Mouse (Mus musculus): Measurements from ENCODE around the gene Rsg1.

Rsg1 gene

DNA sequence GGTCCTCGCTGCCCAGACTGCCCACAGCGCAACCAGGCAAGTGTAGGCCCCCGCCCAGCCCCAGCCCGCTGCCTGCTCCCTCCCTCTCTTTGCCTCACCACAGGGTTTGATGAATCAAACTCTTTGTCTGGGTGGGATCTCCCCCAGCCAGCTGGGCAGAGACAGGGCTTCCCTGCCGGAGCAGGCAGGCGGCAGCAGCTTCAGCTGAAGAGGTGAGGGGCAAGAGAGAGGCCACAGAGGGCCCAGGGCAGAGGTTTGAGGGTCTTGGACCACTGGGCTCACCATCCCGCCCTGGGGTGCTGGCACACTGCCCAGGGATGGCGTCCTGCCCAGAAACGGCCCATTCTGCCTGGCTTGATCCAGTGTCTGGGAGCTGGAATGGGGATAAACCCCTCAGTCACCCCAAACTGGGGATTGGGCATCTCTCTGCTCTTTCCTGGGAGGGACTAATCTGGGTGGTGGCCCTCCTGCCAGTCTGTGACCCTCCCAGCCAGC lies 31.2 kb downstream of the Rsg1 start:
- ATAC-seq (ENCODE audit: insufficient number of reproducible peaks, low FRiP score, low TSS enrichment) = no peak

DNA sequence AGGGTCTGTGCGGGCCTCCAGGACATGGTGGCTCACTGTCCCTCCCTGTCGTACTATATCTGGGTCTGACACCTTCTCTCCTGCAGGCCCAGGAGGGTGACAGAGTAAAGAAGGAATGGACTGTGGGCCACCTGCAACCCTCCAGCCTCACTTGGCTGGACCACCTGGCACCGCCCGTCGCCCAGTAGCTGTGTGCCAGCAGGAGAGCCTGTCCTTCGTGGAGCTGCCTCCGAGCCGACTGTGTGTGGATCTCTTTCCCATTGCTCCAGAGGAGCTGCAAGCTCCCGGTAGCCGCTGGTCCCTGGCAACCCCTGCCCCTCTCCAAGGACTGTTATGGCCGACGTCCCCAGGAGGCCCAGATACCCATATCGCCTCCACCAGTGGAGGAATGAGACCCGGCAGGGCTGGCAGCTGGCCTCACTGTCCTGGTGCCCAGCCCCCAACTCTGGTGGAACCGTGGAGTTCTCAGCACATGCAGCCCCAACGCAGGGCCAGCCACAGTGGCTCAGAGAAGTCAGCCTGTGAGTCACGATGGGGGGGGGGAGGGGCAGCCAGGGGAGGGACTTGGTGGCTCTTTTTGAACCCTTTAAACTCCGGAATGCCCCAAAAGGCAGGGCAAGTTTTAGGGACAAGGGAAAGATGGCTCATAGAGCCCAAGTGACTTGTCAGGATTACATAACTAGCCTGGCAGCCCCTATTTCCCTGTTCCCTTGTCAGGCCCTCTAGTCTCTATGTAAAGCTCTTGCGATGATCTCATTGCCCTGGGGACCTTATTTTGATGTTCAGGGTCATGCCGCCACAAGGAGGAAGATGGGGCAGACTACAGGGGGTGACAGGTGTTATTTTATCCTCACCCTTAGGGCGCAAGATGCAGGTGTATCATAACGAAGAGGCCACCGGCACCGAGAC lies 32.6 kb downstream of the Rsg1 start:
- no peak for ATAC-seq (ENCODE audit: insufficient number of reproducible peaks, low FRiP score, low TSS enrichment)

DNA sequence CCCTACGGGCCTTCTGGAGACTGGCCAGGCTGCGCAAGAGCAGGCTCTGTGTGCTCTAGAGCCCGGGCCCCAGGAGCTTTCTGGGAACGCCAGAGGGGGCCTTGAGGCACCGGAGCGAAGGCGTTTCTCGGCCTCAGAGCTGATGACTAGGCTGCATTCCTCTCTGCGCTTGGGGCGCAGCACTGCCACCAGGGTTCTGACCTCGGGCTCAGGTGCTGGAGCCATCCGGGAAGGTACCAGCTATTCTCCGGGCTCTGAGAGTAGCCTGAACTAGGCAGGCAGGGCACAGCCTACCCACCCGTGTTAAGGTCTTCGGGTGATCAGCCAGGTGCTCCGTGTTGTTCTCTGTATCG lies 33.2 kb downstream of the Rsg1 start:
- no peak for ATAC-seq (ENCODE audit: insufficient number of reproducible peaks, low FRiP score, low TSS enrichment)

DNA sequence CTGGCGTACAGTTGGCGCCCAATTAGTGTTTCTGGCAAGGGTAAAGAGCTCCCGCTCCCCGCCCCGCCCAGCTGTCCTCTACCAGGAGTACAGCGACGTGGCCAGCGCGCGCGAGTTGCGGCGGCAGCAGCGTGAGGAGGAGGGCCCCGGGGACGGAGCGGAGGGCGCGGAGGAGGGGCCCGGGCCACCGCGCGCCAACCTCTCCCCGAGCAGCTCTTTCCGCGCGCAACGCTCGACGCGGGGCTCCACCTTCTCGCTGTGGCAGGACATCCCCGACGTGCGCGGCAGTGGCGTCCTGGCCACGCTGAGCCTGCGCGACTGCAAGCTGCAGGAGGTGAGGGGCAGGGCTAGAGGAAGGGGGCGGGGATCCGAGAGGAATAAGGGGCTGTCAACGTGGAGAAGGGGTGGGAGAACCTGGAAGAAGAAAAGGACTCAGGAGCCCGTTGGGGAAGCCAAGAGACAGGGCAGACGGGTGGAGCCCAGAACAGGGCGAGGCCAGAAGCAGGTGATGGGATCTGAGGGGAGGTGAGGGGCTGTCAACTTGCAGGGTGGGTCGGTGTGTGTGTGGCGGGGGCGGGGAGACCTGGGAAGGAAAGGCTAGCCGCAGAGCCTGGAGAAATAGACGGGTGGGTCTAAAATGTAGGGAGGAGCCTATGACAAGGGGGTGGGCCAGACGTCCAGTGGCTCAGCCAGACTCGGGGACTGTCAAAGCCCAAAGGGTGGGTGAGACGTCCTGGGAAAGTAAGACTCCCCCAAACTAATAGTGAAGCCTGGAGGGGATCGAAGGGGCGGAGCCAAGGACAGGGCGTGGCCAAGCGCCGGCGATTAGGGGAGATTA lies 34.2 kb downstream of the Rsg1 start:
- ATAC-seq (ENCODE audit: insufficient number of reproducible peaks, low FRiP score, low TSS enrichment) = no peak

DNA sequence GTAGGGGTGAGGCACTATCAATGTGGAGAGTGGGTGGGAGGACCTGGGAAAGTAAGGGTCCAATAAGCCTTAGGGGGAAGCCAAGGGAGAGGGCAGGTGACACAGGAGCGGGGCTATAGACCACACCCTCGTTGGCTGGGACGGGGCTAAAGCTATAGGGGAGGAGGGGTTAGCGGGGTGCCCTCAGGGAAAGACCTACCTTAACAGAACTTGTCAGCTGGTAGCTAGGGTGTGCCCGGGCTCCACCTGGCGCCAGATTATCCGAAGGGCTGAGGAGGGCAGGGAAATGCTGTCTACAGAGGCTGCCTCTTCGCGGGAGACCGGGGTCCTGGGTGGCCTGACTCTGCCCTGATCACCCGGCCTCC lies 34.8 kb downstream of the Rsg1 start:
- ATAC-seq (ENCODE audit: insufficient number of reproducible peaks, low FRiP score, low TSS enrichment) = no peak

DNA sequence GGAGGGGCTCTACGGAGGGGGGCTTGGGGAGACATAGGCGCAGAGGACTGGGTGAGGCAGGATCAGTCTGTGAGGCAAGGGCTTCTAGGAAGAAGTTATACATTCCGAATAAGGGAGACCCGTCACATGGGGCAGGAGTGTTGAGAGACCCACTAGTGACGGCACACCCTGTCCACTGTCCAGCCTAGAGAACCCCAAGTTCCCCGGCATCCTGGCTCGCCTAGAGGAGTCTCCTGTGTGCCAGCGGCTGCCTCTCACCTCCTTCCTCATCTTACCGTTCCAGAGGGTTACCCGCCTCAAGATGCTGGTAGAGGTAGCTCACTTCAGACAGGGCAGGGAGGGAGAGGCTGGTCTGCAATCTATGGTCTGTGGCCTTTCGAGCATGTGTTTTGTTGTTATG lies 35.6 kb downstream of the Rsg1 start:
- ATAC-seq (ENCODE audit: insufficient number of reproducible peaks, low FRiP score, low TSS enrichment) = no peak

DNA sequence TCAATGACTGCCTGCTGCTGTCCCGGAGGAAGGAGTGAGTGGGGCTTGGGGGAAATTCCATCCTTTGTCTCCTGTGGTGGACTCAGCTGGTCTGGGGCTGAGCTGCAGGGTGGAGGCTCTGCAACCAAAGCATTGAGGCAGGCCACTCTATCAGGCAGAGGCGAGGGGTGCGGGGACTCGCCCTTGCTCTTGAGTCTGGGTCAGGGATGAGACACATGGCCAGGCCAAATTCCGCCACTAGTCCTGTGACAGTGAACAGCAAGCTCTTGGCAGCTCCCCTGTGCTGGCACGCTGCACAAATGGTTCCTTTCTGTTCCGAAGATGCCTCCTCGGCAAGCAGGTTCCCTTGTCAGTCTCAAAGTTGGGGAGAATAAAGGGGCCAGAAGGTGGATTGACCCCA lies 37.3 kb downstream of the Rsg1 start:
- no peak for ATAC-seq (ENCODE audit: insufficient number of reproducible peaks, low FRiP score, low TSS enrichment)

DNA sequence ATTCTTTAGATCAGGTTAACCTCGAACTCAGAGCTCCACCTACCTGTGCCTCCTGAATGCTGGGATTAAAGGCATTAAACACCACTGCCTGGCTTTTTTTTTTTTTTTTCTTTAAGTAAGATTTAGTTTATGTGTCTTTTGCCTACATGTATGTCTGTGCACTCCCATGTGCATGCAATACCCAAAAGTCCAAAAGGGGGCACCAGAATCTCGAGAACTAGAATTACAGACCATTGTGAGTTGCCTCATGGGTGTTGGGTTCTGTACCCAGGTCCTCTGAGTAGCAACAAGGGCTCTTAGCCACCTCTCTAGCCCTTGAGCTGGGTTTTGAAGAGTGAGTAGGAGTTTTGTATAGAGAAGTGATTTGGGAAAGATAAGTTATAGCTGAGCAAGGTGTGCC lies 38.9 kb downstream of the Rsg1 start:
- no peak for ATAC-seq (ENCODE audit: insufficient number of reproducible peaks, low FRiP score, low TSS enrichment)

DNA sequence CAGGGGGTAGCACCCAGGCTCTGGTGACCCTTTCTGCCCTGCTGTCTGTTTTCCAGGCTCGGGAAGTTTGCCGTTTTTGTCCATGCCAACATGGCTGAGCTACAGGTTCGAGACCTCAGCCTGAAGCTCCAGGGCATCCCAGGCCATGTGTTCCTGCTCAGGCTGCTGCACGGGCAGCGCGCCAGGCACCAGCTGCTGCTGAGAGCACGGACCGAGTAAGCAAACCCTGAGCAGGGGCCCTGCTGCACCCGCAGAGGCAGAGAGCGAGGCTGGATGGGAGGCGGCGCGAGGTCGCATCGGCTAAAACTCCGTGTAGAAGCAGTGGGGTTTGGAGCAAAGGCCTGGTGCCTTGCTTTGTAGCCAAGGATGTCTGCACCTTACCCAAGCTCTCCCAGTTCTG lies 40.5 kb downstream of the Rsg1 start:
- no peak for ATAC-seq (ENCODE audit: insufficient number of reproducible peaks, low FRiP score, low TSS enrichment)

DNA sequence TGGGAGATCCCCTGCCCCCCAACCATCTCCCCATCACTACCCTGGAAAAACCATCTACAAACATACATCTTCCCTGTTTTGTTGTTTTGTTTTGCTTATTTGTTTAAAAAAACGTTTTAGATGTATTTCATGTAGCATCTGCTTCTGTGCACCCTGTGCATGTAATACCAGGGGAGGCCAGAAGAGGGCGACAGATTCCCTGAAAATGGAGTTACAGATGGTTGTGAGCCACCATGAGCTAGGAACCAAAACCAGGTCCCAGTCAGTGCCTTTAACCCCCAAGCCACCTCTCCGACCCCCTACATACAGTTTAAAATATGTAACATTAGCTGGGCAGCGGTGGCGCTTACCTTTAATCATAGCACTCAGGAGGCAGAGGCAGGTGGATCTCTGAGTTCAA lies 43.7 kb downstream of the Rsg1 start:
- no peak for ATAC-seq (ENCODE audit: insufficient number of reproducible peaks, low FRiP score, low TSS enrichment)

DNA sequence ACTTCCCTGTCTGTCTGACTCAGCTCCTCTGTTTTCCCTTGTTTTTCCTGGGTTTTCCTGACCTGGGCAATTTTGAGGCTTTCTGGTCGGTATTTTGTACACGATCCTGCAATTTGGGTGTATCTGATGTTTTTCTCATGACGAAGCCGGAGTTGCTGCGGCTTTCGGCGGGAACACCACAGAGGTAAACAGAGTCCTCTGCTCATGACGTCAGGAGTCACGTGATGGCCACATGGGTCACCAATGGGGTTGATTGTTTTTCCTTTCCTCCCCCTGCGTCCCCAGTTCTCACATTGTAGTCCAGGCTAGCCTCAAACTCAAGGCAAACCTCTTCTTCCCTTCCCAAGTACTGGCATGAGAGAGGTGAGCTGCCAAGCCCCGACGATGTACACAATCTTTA lies 45.7 kb downstream of the Rsg1 start:
- ATAC-seq (ENCODE audit: insufficient number of reproducible peaks, low FRiP score, low TSS enrichment) = no peak

DNA sequence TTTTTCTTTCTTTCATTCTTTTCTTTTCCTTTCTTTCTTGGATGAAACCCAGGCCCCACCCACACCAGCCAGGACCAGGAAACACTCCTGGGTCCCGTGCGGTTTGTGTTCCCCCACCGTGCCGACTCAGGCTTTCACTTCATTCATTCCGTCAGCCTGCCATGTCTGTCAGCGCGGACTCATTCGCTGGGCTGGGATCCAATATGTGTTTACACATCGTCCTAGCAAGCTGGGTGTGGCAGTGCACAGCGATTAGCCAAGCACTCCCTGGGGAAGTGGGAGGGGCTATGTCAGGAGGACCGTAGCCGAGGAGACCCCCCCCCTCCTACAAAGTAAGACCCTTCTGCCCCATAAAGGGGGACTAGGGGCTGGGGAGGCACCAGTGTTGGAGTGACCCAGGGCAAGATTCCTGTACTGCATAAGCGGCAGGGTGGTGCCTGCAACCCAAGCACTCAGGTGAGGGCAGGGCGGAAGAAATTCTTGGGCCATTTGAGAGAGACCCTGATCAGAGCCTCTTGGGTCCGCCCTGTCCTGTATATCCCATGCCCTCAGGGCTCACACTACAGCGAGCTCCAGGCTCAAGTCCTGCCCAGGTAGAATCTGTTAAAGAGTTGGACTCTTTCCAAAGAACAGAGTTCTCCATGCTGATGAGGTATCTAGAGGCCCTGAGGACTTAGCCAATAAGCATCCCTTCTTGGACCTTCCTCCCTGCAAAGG lies 46.4 kb downstream of the Rsg1 start:
- ATAC-seq (ENCODE audit: insufficient number of reproducible peaks, low FRiP score, low TSS enrichment) = no peak

DNA sequence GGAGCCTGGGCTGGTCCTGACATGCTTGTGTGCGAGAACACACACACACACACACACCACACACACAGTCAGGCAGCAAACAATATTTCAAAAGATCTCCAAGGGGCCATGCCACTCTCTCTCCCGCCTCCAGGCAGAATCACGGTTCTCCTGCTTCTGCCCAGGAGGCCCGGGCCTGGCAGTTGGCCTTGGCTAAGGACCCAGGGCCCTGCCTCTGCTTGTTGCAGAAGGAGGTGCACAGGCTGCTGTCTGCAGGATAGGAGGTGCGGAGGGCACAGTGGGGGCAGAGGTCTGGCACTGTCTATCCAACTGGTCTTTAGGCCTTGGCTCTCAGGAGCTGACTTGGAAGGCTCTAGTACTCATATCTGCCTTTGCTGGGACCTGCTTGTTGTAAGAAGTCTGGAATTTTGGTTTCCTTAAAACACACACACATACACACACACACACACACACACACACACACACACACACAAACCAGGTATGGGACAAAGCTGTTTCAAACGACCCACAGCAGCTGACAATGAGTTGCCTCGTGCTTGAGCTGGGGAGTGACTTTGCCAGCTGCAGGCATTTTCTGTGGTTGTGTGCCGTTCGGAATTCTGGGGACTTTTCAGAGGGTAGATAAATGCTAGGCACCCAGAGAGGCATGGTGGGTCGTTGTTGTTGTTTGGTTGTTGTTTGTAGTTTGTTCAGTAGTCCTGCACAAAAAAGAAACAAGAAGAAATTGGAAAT lies 49.3 kb downstream of the Rsg1 start:
- ATAC-seq (ENCODE audit: insufficient number of reproducible peaks, low FRiP score, low TSS enrichment) = no peak

DNA sequence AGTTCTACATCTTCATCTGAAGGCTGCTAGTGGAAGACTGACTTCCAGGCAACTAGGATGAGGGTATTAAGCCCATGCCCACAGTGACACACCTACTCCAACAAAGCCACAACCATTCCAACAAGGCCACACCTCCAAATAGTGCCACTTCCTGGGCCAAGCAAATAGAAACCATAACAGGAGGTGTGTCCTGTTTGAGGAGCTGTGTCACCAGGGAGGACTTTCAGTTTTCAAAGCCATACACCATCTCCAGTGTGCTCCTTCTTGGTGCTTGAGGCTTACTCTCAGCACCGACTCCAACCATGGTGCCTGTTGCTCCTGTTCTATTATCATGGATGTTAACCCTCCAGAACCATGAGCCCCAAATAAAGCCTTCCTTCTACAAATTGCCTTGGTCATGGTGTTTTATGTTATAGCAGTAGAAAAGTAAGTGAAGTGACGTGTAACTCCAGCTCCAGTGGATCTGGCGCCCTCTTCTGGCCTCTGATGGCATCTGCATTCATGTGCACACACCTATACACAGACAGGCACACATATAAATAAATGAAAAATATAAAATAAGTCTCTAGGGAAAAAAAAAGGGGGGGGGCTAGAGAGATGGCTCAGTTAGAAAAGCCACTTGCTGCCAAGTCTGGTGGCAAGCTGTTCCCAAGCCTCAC lies 52.4 kb downstream of the Rsg1 start:
- ATAC-seq (ENCODE audit: insufficient number of reproducible peaks, low FRiP score, low TSS enrichment) = no peak

DNA sequence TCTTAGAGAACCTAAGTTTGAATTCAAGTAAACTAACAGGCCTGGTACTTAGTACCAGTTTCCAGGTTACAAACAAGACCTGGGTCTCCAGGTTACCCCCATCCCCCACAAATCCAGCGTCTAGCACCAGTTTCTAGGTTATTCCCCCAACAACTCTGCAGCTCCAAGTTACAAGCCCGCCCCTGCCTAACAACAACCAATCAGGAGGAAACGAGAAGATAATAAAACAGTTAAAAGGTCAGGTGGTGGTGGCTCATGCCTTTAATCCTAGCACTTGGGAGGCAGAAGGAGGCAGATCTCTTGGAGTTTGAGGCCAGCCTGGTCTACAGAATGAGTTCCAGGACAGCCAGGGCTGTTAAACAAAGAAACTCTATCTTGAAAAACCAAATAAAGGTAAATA lies 53.5 kb downstream of the Rsg1 start:
- ATAC-seq (ENCODE audit: insufficient number of reproducible peaks, low FRiP score, low TSS enrichment) = no peak

DNA sequence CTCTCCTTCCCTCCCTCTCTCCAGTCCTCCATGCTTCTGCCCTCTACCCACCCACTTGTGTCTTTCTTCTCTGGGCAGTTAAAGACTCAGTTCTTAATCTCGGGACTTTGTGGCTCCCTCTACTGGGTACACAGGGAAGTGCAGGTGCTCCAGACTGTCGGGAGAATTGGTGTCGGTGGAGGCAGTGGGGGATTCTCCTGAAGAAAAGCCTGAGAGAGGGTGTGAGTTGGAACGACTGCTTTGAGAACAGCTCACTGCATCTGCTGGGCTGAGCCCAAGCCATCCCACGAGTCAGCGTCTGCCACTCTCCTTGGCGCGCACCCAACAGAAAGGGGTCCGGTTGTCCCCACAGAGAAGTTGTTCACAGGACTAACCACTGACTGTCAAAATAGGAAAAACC lies 54.1 kb downstream of the Rsg1 start:
- ATAC-seq (ENCODE audit: insufficient number of reproducible peaks, low FRiP score, low TSS enrichment) = no peak

DNA sequence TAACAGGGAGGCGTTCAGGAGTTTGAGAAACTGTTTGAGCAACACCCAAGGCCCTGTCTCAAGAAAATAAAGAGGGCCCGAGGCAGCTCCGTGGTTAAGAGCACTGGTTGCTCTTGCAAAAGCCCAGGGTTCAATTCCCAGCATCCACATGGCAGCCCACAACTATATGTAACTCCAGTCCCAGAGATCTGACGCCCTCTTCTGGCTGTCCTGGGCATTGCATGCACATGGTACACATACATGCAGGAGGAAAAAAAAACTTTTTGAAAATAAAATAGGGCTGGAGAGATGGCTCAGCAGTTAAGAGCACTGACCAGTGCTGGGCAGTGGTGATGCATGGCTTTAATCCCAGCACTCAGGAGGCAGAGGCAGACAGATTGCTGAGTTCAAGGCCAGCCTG lies 54.6 kb downstream of the Rsg1 start:
- no peak for ATAC-seq (ENCODE audit: insufficient number of reproducible peaks, low FRiP score, low TSS enrichment)

DNA sequence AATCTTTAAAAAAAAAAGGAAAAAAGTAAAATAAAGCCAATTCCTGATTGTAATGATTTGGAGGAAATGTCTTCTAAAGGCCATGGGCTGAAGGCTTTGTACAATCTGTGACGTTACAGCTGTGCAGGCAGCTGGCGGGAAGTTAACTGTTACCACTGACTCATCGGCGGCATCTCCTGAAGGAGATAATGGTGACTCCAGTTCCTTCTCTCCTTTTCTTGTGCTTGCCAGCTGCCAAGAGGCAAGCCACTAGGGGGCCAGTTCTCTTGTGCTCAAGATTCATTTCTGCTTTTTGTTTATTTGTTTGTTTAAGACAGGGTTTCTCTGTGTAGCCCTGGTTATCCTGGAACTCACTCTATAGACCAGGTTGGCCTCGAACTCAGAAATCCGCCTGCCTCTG lies 55.3 kb downstream of the Rsg1 start:
- no peak for ATAC-seq (ENCODE audit: insufficient number of reproducible peaks, low FRiP score, low TSS enrichment)

DNA sequence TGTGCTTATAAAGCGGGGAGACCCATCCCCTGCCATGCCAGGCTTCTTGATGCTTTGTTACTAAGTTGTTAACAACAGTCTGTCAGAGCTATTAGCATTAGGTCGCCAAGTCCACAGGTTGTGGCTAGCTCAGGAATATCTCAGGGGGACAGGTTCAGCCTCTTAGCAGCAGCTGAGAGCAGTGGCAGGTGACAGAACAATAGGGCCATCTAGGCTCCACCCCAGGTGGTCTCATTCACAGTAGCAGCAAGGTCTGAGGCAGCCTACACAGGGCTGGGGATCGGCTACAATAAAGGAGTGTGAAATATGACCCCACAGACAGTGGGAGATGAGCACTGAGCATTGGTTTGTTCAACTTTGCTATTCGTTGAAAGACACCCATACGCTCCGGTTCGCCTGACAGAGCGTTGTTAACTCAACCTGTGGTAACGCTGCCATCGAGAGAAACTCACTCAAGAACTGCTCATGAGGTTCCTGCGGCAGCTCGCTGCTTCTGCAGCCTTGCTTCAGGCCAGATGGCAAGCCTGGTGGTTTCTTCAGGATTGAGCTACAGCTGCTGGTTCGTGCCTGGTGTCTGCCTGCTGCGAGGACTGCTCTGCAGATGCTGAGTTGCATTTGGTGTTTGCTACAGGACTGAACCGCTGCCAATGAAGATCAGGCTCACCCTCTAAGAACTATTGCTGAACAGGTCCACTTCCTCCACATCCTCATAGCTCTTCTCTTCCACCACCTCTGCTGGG lies 56.6 kb downstream of the Rsg1 start:
- no peak for ATAC-seq (ENCODE audit: insufficient number of reproducible peaks, low FRiP score, low TSS enrichment)
